Mouse (Mus musculus): ENCODE data around the gene Tldc1. TPM values are rescaled to one million over a fixed set of nuclear protein-coding genes. Genes with fewer than 3 reads are reported as not detected.

Gene Tldc1
- 5.1 and 6.0 TPM in 2 replicates for polyA plus RNA-seq (2014; fragmentation: Nextera tagmentation; extraction: Ambion mirVana)

DNA sequence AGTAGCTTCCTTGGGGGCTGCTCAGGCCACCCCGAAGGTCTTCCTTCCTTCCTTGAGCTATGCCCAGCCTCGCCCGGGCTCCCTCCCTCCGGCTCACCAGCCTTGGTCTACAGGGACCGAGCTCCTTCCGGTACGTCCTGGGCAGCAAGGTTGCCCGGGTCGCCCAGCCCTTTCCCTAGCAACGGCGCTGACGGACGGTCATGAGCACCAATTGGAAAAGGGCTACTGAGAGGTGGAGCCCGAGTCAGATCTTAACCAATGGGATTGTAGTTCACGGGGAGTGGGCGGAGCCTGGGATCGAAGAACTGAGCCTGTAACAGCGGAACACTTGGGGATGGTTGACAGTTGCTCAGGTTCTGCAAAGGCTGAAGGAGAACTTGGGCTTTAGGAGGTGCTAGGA lies at the start of gene Tldc1:
Gene Tldc1, minus strand, starts transcription at position 154 of the 400 bp plus-strand sequence.
- no peaks in the 10 kb centered on the region for H3K36me3 ChIP-seq (ENCODE audit: control insufficient read depth, insufficient read depth, low read length)
- H3K27me3 ChIP-seq (replicated peaks; ENCODE audit: control insufficient read depth, insufficient read depth, low read length), result no peaks in the 10 kb centered on the region
- H3K27ac ChIP-seq (ENCODE audit: low read depth, low read length), result peak within 1 kb of the TSS; percentile 82
- peak; percentile 98 for ATAC-seq
- H3K4me3 ChIP-seq (ENCODE audit: low read depth, low read length), result peak within 1 kb of the TSS; percentile 60
- peak within 1 kb of the TSS; percentile 87 for H3K4me2 ChIP-seq (ENCODE audit: low read length)
- peaks cover 7% of the 10 kb centered on the region for H3K4me1 ChIP-seq (ENCODE audit: control insufficient read depth, insufficient read depth, low read length)
- H3K9ac ChIP-seq (ENCODE audit: low read length), result peak within 1 kb of the TSS; percentile 69
- under 1% methylated on average over 18 of the region's 18 CpGs for WGBS
- H3K9me3 ChIP-seq (replicated peaks; ENCODE audit: control insufficient read depth, low read length), result no peaks in the 10 kb centered on the region
- peak; percentile 99 for DNase-seq (ENCODE audit: low spot score)

DNA sequence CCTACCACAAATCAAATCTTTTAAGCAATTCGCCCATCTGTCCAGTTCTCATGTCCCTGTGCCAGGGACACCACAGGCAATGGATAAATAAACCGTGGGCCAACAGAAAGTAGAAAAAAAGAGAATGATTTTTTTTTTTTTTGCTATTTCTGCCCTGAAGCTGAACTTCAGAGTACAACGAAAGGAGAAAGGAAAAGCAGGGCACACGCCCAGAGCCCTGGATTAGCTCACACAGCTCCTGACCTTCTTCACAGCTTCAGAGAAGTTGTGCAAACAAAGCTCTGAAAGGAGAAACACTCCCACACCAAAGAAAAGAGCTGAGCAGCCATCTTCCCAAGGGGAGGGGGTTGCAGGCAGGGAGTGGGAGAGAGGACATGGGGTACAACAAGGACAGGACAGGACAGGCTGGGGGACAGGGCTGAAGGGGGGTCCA lies 49.5 kb upstream of the Tldc1 start:
- Histone ChIP-seq H3K9ac (ENCODE audit: low read length) (no peak overlapping the region), H3K36me3 (ENCODE audit: control insufficient read depth, insufficient read depth, low read length) (no peaks in the 10 kb centered on the region), H3K4me1 (ENCODE audit: control insufficient read depth, insufficient read depth, low read length) (peaks cover 35% of the 10 kb centered on the region), H3K27me3 (replicated peaks; ENCODE audit: control insufficient read depth, insufficient read depth, low read length) (no peaks in the 10 kb centered on the region), H3K4me3 (ENCODE audit: low read depth, low read length) (no peak overlapping the region), H3K27ac (ENCODE audit: low read depth, low read length) (no peak overlapping the region), H3K4me2 (ENCODE audit: low read length) (no peak overlapping the region), H3K9me3 (replicated peaks; ENCODE audit: control insufficient read depth, low read length) (no peaks in the 10 kb centered on the region)
- ATAC-seq (no peak), DNase-seq (ENCODE audit: low spot score) (no peak)
- 33% methylated on average over 4 of the region's 4 CpGs for WGBS

DNA sequence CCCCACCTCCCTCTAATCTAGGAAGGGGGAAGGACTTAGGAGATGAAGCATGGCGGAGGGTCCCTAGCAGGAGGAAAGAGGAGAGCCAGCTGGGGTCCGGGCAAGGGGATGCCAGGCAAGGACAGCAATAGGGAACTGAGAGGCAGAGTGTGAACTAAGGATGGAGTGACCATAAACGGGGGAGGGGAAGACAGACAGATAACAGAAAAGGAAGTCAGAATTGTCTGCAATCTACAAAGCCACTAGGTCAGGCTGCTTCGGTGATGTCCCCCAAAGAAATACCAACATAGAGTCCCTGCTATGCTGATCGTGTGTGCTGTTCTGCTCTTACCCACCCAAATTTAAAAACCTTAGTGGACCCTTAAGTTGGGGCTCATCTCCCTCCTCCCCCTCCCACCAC lies 48.8 kb upstream of the Tldc1 start:
- Histone ChIP-seq H3K27me3 (replicated peaks; ENCODE audit: control insufficient read depth, insufficient read depth, low read length) (no peaks in the 10 kb centered on the region), H3K4me2 (ENCODE audit: low read length) (no peak overlapping the region), H3K4me1 (ENCODE audit: control insufficient read depth, insufficient read depth, low read length) (peaks cover 27% of the 10 kb centered on the region), H3K9ac (ENCODE audit: low read length) (no peak overlapping the region), H3K27ac (ENCODE audit: low read depth, low read length) (no peak overlapping the region), H3K9me3 (replicated peaks; ENCODE audit: control insufficient read depth, low read length) (no peaks in the 10 kb centered on the region), H3K4me3 (ENCODE audit: low read depth, low read length) (no peak overlapping the region), H3K36me3 (ENCODE audit: control insufficient read depth, insufficient read depth, low read length) (peaks cover 7% of the 10 kb centered on the region; the same call in 1 of the 2 replicates)
- DNase-seq (ENCODE audit: low spot score), result no peak
- 85% methylated on average over 5 of the region's 5 CpGs for WGBS
- no peak for ATAC-seq

DNA sequence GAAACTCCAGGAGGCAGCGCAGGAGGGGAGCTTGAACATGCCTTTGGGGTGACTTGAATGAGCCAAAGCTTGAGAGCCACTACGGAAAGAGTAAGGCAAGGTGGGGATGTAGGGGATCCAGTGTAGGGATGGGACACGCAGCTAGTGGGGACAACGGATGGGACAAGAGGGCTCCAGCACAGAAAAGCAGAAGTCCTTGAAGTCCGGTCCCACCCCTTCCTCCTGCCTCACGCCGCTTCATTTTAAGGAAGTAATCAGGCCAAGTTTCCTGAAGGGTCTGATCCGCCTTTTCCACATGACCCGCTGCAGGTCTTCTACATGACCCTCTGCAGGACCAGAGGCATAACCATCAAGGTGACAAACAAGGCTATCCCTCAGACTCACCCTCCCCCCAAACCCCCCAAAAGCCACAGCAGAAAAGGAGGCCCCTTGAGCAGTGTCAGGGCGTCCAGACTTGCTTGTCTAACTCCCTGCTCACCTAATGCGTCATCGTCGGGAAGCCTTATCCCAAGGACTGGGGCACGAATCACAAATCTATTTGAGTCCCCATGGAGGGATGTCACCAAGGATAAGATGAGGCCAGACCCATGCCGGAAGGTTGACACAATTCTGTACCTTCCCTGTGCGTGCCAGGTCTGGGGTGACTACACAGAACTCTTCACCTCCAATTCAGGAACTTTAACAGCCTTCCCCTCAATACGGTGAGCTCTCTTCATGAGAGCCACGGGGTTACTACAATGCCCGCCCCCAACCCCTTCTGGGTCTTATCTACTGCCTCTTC lies 47.9 kb upstream of the Tldc1 start:
- DNase-seq (ENCODE audit: low spot score) (no peak), ATAC-seq (no peak)
- no peak overlapping the region for H3K9ac ChIP-seq (ENCODE audit: low read length)
- H3K9me3 ChIP-seq (replicated peaks; ENCODE audit: control insufficient read depth, low read length), result no peaks in the 10 kb centered on the region
- H3K4me1 ChIP-seq (ENCODE audit: control insufficient read depth, insufficient read depth, low read length), result peaks cover 19% of the 10 kb centered on the region
- no peak overlapping the region for H3K27ac ChIP-seq (ENCODE audit: low read depth, low read length)
- no peak overlapping the region for H3K4me3 ChIP-seq (ENCODE audit: low read depth, low read length)
- H3K4me2 ChIP-seq (ENCODE audit: low read length), result no peak overlapping the region
- peaks cover 13% of the 10 kb centered on the region for H3K36me3 ChIP-seq (ENCODE audit: control insufficient read depth, insufficient read depth, low read length)
- 91% methylated on average over 19 of the region's 19 CpGs for WGBS
- no peaks in the 10 kb centered on the region for H3K27me3 ChIP-seq (replicated peaks; ENCODE audit: control insufficient read depth, insufficient read depth, low read length)

DNA sequence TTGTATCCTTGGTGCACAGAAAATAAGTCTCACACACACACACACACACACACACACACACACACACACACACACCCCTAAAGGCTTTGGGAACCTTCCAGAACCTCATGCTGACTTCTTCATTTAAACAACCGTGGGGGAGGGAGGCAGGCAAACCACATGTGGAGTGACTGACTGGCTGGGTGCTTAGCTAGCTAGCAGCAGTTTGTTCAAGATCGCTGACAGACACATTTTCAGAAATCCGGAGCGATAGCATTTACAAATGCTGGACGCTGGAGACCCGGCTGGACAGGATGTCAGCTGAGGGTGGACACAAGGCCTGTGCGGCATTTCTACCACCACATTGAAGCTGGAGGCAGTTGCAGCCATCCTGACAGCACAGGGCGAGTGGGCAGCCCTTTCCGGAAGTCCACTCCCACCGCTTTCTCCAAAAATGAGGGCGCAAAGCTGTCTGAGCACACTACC lies 46.6 kb upstream of the Tldc1 start:
- no peaks in the 10 kb centered on the region for H3K27me3 ChIP-seq (replicated peaks; ENCODE audit: control insufficient read depth, insufficient read depth, low read length)
- 86% methylated on average over 11 of the region's 11 CpGs for WGBS
- no peak overlapping the region for H3K27ac ChIP-seq (ENCODE audit: low read depth, low read length)
- no peak overlapping the region for H3K4me3 ChIP-seq (ENCODE audit: low read depth, low read length)
- no peak overlapping the region for H3K4me2 ChIP-seq (ENCODE audit: low read length)
- DNase-seq (ENCODE audit: low spot score) (no peak), ATAC-seq (no peak)
- H3K9me3 ChIP-seq (replicated peaks; ENCODE audit: control insufficient read depth, low read length), result no peaks in the 10 kb centered on the region
- H3K4me1 ChIP-seq (ENCODE audit: control insufficient read depth, insufficient read depth, low read length), result peaks cover 8% of the 10 kb centered on the region
- peaks cover 21% of the 10 kb centered on the region for H3K36me3 ChIP-seq (ENCODE audit: control insufficient read depth, insufficient read depth, low read length)
- no peak overlapping the region for H3K9ac ChIP-seq (ENCODE audit: low read length)

DNA sequence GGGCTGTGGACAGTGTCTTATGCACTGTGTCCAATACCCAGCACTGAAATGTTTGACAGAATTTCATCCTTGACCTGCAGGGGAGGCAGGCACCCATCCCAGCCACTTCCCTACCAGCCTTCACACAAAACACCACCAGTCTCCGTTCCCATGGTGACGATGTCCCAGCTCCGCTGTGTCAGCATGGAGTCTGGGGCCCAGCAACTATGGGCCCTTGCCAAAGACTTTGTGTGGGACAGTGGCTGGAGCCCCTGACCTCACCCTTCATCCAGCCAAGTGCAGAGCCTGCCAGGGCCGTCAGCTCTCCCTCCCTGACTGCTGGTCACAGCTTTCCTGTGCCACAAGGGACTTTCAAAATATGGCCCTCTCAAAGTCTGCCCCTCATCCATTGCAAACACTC lies 45.9 kb upstream of the Tldc1 start:
- no peak overlapping the region for H3K4me2 ChIP-seq (ENCODE audit: low read length)
- H3K4me1 ChIP-seq (ENCODE audit: control insufficient read depth, insufficient read depth, low read length), result peaks cover 6% of the 10 kb centered on the region
- H3K4me3 ChIP-seq (ENCODE audit: low read depth, low read length), result no peak overlapping the region
- ATAC-seq (no peak), DNase-seq (ENCODE audit: low spot score) (no peak)
- no peaks in the 10 kb centered on the region for H3K9me3 ChIP-seq (replicated peaks; ENCODE audit: control insufficient read depth, low read length)
- no peak overlapping the region for H3K27ac ChIP-seq (ENCODE audit: low read depth, low read length)
- H3K36me3 ChIP-seq (ENCODE audit: control insufficient read depth, insufficient read depth, low read length), result peaks cover 21% of the 10 kb centered on the region
- 49% methylated on average over 4 of the region's 4 CpGs for WGBS
- H3K9ac ChIP-seq (ENCODE audit: low read length), result no peak overlapping the region
- H3K27me3 ChIP-seq (replicated peaks; ENCODE audit: control insufficient read depth, insufficient read depth, low read length), result no peaks in the 10 kb centered on the region

DNA sequence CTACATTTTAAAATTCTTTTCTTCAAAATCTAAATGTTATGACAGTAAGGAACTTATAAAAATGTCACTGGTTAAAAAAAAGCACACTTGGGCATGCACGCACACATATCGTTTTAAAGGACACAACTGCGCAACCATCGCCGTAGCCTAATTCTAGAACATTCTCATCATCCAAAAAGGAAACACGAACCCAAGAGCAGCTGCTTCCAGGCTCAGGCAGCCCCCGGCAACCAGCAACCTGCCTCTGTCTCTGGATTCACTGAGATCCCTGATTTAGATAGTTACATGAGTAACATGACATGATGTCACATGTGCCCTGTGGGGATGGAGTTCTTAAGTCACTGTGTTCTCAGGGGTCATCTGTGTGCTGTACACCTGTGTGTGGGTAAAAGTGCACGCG lies 45.1 kb upstream of the Tldc1 start:
- Histone ChIP-seq H3K4me3 (ENCODE audit: low read depth, low read length) (no peak overlapping the region), H3K9me3 (replicated peaks; ENCODE audit: control insufficient read depth, low read length) (no peaks in the 10 kb centered on the region), H3K4me1 (ENCODE audit: control insufficient read depth, insufficient read depth, low read length) (peaks cover 3% of the 10 kb centered on the region), H3K4me2 (ENCODE audit: low read length) (no peak overlapping the region), H3K27me3 (replicated peaks; ENCODE audit: control insufficient read depth, insufficient read depth, low read length) (no peaks in the 10 kb centered on the region), H3K36me3 (ENCODE audit: control insufficient read depth, insufficient read depth, low read length) (peaks cover 21% of the 10 kb centered on the region), H3K9ac (ENCODE audit: low read length) (no peak overlapping the region), H3K27ac (ENCODE audit: low read depth, low read length) (no peak overlapping the region)
- no peak for DNase-seq (ENCODE audit: low spot score)
- 96% methylated on average over 9 of the region's 9 CpGs for WGBS
- no peak for ATAC-seq

DNA sequence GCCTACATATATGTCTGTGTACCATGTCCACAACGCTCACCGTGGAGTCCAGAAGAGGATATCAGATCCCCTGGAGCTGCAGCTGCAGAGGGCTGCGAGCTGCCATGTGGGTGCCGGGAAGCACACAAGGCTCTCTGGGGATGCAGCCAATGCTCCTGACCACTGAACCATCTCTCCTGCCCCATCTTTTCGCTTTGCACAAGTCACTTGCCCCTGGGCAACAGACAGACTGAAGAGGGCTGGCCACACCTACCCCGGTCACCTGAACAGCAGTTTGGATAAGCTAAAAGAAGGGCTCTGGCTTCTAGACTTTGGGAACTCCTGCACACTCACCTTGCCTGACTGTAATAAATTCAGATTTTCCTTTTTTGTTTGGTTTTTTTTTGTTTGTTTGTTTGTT lies 43.5 kb upstream of the Tldc1 start:
- WGBS, result 94% methylated on average over 6 of the region's 6 CpGs
- Histone ChIP-seq H3K4me2 (ENCODE audit: low read length) (no peak overlapping the region), H3K4me1 (ENCODE audit: control insufficient read depth, insufficient read depth, low read length) (no peaks in the 10 kb centered on the region), H3K36me3 (ENCODE audit: control insufficient read depth, insufficient read depth, low read length) (peaks cover 21% of the 10 kb centered on the region), H3K4me3 (ENCODE audit: low read depth, low read length) (no peak overlapping the region), H3K9ac (ENCODE audit: low read length) (no peak overlapping the region), H3K9me3 (replicated peaks; ENCODE audit: control insufficient read depth, low read length) (no peaks in the 10 kb centered on the region), H3K27ac (ENCODE audit: low read depth, low read length) (no peak overlapping the region), H3K27me3 (replicated peaks; ENCODE audit: control insufficient read depth, insufficient read depth, low read length) (no peaks in the 10 kb centered on the region)
- ATAC-seq (no peak), DNase-seq (ENCODE audit: low spot score) (no peak)

DNA sequence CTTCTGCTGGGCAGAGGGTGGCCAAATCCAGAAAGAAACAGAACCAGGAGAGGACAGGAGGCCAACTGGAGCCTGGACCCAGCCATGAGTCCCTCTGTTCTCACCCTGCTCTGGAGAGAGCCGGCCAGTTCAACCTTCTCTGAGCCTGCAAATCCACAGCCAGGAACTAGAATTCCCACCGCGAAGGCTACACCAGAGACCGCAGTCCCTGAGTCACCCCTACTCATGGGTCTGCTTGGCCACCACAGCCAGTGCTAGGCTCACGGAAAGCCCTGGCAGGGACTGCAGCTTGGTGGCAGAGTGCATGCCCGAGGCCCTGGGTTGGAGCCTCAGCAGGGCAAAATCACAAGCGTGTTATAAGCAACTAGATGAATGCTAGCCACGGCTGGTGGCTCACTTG lies 41.8 kb upstream of the Tldc1 start:
- H3K4me1 ChIP-seq (ENCODE audit: control insufficient read depth, insufficient read depth, low read length), result no peaks in the 10 kb centered on the region
- ATAC-seq (no peak), DNase-seq (ENCODE audit: low spot score) (no peak)
- H3K4me2 ChIP-seq (ENCODE audit: low read length), result no peak overlapping the region
- no peak overlapping the region for H3K9ac ChIP-seq (ENCODE audit: low read length)
- no peak overlapping the region for H3K4me3 ChIP-seq (ENCODE audit: low read depth, low read length)
- H3K36me3 ChIP-seq (ENCODE audit: control insufficient read depth, insufficient read depth, low read length), result peaks cover 21% of the 10 kb centered on the region
- 93% methylated on average over 8 of the region's 8 CpGs for WGBS
- H3K27ac ChIP-seq (ENCODE audit: low read depth, low read length), result no peak overlapping the region
- no peaks in the 10 kb centered on the region for H3K27me3 ChIP-seq (replicated peaks; ENCODE audit: control insufficient read depth, insufficient read depth, low read length)
- no peaks in the 10 kb centered on the region for H3K9me3 ChIP-seq (replicated peaks; ENCODE audit: control insufficient read depth, low read length)

All from forebrain, embryonic 14.5 days (tissue).